19 mouse cellular contexts compared by ENCODE assay signal in the genomic region with DNA sequence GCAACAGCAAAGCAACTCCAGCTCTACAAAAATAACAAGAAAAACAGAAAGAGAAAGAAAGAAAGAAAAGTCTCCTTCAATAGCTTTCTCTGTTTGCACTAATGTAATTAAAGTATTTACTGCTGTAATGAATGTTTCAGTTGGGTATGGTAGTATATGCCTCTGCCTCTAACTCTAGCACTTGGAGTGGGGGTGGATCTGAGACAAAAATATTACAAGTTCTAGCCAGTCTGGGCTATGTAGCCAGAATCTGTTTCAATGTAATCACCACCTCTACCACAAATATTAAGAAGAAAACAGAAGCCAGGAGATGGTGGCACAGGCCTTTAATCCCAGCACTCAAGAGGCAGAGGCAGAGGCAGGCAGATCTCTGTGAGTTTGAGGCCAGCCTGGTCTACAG.
"Had no signal": no experiment of that assay in that cellular context is flagged by ENCODE, and none has a peak within 500 bp of the region (broad histone marks: within the 10 kb centered on the region; RNA-seq: fewer than 3 reads in every experiment).

No protein-coding gene starts in this region.

- ATAC-seq: intestine, postnatal 0 days; liver, postnatal 0 days; lung, postnatal 0 days; midbrain, embryonic 13.5 days; midbrain, embryonic 16.5 days had no signal

- DNase-seq: kidney, adult 2 months; kidney, postnatal 10 days; kidney, postnatal 36 days; liver, postnatal 0 days; lung, embryonic 14.5 days; thymus, adult 2 months; thymus, postnatal 14 days had no signal

- H3K4me2 ChIP-seq: kidney, embryonic 15.5 days; limb, embryonic 12.5 days; limb, embryonic 15.5 days; liver, embryonic 11.5 days; lung, embryonic 14.5 days; midbrain, embryonic 13.5 days had no signal

- H3K9me3 ChIP-seq: kidney, embryonic 15.5 days; limb, embryonic 12.5 days; limb, embryonic 15.5 days; megakaryocyte, embryonic 14.5 days; midbrain, embryonic 10.5 days; midbrain, embryonic 13.5 days had no signal

- H3K27me3 ChIP-seq: kidney, embryonic 15.5 days; limb, embryonic 12.5 days; limb, embryonic 15.5 days; midbrain, embryonic 13.5 days had no signal

- H3K4me1 ChIP-seq: megakaryocyte, embryonic 14.5 days had no signal

- H3K4me3 ChIP-seq: kidney, embryonic 15.5 days; limb, embryonic 12.5 days; limb, embryonic 15.5 days; megakaryocyte, embryonic 14.5 days; midbrain, embryonic 10.5 days; midbrain, embryonic 13.5 days had no signal

- H3K27ac ChIP-seq: kidney, embryonic 15.5 days; limb, embryonic 12.5 days; limb, embryonic 15.5 days; liver, embryonic 14.5 days; macrophage; midbrain, embryonic 10.5 days; midbrain, embryonic 13.5 days had no signal

- H3K9ac ChIP-seq: kidney, embryonic 15.5 days; limb, embryonic 12.5 days; limb, embryonic 15.5 days; liver, embryonic 14.5 days; liver, postnatal 0 days; lung, embryonic 14.5 days; midbrain, embryonic 13.5 days had no signal
